Mouse (Mus musculus) layer of hippocampus, postnatal 25 days (tissue): Measurements from ENCODE around the gene Trim44. TPM values are rescaled to one million over a fixed set of nuclear protein-coding genes. Genes with fewer than 3 reads are reported as not detected.

Experiments used
- DNase-seq, 2 experiments: peaks; one replicate each; pipeline ENCODE4 v3.0.0; 2022; ENCODE audit warnings: mixed read lengths in 2 of 2, low spot score in 1 of 2; ENCODE audit errors: extremely low spot score in 1 of 2
- total RNA-seq, 2 experiments: library from RNA; stranded (reverse); gene quantifications; 2 replicates each; pipeline ENCODE4 v1.2.3; 2021

Trim44 gene
- total RNA-seq, 2 experiments from 2014 or later = 153 to 165 TPM

- DNase-seq = no peak
Measured at GRCm38 (mm10) chr2:102406324-102407304, 1.0 kb downstream of the Trim44 start.

DNA sequence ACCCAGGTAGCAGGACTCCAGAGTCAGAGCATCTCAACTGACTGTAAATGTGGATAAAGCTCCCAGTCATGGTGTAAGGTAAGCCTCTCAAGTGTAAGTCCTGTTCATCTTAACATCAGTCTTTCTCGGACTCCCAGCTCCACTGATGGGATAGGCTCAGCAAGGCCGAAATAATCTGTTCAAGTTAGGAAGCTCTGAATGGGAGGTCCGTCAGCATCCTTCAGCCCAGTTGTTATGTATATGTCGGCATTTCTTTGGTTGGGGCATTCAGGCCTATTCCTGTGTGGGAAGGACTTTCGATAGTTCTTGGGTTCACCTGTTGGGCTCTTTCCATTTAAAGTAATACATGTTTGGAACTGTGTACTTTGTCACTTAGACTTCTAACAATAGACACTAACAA is 3.6 kb downstream of the Trim44 start:
- DNase-seq = no peak

- DNase-seq = no peak
Measured at GRCm38 (mm10) chr2:102403306-102403705, 4.3 kb downstream of the Trim44 start.

- peak in 1 of 2 experiments; percentile 9 for DNase-seq
Measured at GRCm38 (mm10) chr2:102401352-102401692, 6.3 kb downstream of the Trim44 start.

GRCm38 (mm10) chr2:102400605-102401351 is 6.8 kb downstream of the Trim44 start:
- peak; percentile 72 to 85 for DNase-seq

DNA sequence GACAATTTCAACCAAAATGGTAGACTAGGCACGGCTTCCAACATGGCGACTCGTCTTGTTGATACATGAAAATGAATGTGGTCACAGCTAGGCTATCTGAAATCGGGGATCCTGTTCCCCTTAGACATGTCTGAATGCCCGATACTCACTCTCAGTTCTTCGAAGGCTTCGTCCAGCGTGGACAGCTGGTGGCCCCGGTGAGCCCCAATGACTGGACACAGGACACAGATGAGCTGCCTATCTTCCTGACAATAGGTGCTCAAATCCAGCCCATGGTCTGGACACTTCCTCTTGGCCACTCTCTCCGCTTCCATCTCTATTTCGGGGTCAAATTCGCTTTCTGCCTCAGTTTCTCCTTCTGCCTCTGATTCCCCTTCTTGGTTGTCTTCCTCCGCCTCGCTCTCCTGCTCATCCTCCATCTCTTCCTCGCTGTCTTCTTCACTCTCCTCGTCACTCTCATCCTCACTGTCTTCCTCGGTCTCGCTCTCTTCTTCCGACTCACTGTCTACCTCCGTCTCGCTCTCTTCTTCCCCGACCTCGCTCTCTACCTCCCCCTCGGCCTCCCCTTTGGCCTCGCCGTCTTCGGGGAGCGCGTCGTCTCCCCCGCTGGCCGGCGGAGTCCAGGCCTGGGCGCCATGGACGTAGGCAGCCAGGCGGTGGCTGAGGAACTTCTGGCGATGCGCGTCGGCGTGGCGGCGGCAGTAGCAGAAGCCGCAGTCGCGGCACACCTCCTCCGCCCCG is 7.6 kb downstream of the Trim44 start:
- DNase-seq = no peak

DNA sequence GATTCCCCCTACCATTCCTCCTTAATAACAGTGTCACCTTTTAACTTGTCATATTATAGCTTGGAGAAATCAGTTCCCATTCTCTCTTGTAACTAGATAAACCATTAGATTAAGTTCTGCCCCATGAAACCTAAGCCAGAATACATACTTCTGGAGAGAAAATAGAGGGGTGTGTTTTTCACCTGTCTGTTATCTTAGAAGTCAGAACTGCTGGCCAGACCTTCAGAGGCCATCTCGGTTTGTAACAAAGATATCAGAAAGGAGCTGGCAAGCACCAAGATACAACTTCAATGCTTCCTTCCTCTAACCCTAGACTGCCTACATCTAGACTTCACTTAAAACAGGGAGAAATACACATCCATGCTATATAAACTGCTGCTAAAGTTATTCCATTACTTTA is 11.1 kb downstream of the Trim44 start:
- DNase-seq = no peak

DNA sequence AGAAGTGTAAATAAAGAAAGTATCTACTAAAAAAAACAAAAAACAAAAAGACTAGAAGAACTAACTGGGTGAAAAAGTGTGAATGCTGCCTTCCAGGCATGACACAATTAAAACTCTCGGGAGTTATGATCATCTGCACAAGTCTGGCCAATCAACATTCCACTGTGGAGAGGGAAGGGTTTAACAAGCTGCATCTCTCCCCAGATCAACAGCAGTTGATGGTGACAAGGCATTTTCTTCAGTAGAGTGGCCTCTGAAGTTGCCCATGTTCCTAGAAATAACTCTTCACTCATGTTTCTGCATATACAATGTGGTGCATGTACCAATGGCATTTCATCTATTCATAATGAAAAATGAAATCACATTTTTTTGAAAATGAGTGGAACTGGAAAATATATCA is 14.2 kb downstream of the Trim44 start:
- no peak for DNase-seq

DNA sequence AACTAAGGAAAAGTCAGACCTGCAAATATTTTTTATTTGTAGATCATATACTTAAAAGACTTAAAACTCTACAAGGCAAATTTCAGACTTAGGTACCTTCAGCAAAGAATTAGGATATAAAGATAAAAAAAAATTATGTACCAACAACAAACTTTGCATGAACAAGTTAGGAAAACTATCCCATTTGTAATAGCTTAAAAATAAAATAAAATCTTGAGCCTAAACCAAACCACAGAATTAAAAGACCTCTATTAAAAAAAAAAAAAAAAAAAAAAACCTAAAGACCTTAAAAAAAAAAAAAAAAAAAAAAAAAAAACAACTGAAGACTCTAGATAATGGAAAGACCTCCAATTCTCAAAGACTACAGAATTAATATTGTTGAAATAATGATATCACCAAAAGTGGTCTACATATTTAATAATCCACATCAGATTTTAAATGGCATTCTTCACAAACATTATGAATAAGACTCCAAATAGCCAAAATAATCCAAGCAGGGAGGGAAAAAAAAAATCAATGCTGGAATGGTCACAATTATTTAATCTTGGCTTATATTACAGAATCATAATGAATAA is 22.2 kb downstream of the Trim44 start:
- no peak for DNase-seq

- no peak for DNase-seq
Measured at GRCm38 (mm10) chr2:102384496-102384895, 23.1 kb downstream of the Trim44 start.

GRCm38 (mm10) chr2:102384057-102384456 is 23.6 kb downstream of the Trim44 start:
- no peak for DNase-seq

DNA sequence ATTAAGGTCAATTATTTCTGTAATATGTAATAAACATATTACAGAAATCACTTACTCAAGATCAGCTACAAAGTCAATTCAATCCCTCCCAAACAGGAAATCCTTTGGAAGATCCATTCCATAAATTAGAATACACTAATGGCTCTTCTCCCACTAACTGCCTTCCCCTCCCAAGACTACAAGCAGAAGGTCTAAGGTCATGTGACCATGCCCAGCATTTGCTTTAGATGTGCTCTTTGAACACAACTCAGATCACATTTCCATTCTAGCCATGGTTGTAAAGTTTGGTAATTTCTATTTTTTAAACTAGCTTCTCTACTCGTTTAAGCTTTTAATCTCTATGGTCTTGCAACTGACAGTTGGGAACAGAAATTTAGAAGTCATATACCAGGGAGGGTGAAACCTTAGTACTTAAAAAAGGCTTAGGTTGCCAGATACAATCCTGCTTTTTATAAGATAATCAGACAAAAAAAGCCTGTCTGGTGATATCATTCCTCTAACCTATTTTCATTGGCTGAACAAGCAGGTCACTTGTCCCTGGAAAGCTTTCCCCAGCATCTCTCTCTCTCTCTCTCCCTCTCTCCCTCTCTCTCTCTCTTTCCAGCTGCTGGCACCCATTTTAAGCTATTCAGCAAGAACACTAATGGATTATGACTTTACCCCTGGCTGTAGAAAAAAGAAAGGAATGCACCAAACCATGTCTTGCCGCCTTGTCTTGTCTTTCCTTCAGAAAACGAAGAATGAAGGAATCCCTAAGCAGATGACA is 24.4 kb downstream of the Trim44 start:
- DNase-seq = no peak

GRCm38 (mm10) chr2:102382519-102382918 is 25.1 kb downstream of the Trim44 start:
- no peak for DNase-seq

GRCm38 (mm10) chr2:102380581-102380980 is 27.0 kb downstream of the Trim44 start:
- DNase-seq = no peak

GRCm38 (mm10) chr2:102378928-102379327 is 28.7 kb downstream of the Trim44 start:
- DNase-seq = no peak

DNA sequence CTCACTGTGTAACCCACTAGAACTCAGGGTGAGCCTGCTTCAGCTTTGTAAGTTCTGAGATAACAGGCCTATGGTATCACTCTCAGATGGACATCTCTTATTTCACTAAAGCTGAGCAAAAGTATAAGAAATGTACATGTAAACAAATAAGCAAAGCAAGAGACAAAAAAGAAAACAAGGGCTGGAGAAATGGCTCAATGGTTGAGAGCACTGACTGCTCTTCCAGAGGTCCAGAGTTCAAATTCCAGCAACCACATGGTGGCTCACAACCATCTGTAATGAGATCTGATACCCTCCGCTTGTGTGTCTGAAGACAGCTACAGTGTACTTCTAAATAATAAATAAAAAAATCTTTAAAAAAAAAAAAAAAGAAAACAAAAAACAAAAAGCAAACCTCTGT is 29.2 kb downstream of the Trim44 start:
- no peak for DNase-seq

DNA sequence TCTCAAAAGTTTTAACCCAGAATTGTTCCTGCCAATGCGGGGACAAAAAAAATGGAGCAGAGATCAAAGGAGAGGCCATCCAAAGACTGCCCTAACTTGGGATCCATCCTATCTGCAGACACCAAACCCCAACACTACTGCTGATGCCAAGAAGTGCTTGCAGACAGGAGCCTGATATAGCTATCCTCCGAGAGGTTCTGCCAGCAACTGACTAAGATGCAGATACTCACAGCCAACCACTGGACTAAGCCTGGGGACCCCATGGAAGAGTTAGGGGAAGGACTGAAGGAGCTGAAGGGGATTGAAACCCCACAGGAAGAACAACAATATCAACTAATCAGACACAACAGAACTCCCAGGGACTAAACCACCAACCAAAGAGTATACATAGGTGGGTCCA is 30.3 kb downstream of the Trim44 start:
- DNase-seq = no peak

DNA sequence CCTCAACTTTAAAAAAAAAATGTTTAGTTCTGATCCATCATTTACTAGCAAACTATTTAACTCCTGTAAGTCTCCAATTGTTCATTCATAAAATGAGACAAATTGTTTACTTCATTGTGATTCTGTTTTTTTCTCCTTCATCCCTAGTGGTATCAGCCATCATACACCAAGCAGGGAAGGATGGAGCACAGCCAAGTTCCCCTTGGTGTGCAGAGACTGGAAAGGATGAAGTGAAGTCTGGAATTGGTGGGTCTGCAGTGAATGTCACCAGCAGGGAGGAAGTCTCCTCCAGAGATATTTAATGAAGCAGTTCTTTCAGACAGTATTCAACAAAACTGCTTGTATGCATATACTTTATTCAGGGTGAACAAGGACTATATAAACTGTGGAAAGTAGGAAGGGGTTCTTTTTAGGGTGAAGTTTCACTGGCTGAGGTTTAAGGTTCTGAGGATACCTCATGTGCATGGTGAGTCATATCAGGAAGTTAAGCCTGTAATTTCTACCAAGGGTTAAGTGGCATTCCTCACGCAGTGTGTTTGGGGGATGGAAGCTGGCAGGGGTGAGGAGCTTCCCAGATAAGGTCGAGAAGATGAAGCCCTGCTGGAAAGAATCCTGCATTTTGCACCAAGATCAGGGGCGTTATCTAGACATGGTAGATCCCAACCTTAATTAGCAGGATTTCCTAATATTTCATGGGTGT is 34.1 kb downstream of the Trim44 start:
- no peak for DNase-seq

DNA sequence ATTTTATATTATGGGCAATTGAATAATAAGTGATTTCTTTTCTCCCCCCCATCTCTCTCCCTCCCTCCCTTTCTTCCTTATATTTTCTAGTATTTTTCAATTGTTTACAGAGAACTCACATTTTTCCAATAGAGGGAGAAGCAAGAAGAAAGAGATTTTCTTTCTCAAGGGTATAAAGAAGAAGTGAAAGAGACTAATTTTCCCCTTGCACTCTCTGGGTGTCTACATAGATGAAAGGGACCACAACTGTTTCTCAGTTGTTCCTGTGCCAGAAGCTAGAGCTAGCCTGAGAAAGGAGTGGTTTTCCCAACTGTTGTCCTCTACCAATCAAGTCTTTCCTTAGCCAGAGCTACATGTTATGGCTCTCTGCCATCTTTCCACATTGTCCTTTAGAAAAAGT is 34.9 kb downstream of the Trim44 start:
- no peak for DNase-seq
